Mouse (Mus musculus): ENCODE results near the gene Gm49337.

The Gm49337 gene

GRCm38 (mm10) chr4:116164759-116165554 is 8.2 kb upstream of the Gm49337 start:
- DNase-seq: no peak

GRCm38 (mm10) chr4:116165708-116166407 is 7.3 kb upstream of the Gm49337 start:
- DNase-seq: no peak

- DNase-seq: peak; percentile 63 to 69
Measured at GRCm38 (mm10) chr4:116167404-116167803, 5.8 kb upstream of the Gm49337 start, which contains the start of gene Tspan1. TSS of gene Tspan1 (minus strand) at chr4:116167601.

GRCm38 (mm10) chr4:116168617-116169352 is 4.4 kb upstream of the Gm49337 start:
- DNase-seq: peak in 1 of 2 experiments; percentile 75

- DNase-seq: no peak
Measured at GRCm38 (mm10) chr4:116169353-116169672, 3.9 kb upstream of the Gm49337 start.

GRCm38 (mm10) chr4:116173752-116174151 is 568 bp downstream of the Gm49337 start:
- DNase-seq: no peak

- peak; percentile 61 to 79 for DNase-seq
Measured at GRCm38 (mm10) chr4:116174466-116175116, 1.4 kb downstream of the Gm49337 start.

GRCm38 (mm10) chr4:116175136-116175535 is 2.0 kb downstream of the Gm49337 start:
- no peak for DNase-seq

GRCm38 (mm10) chr4:116175711-116176542 is 2.7 kb downstream of the Gm49337 start:
- DNase-seq: no peak

GRCm38 (mm10) chr4:116176543-116176988 is 3.4 kb downstream of the Gm49337 start:
- DNase-seq: peak; percentile 77 to 86

- peak; percentile 81 to 84 for DNase-seq
Measured at GRCm38 (mm10) chr4:116177140-116177539, 4.0 kb downstream of the Gm49337 start.

- DNase-seq: no peak
Measured at GRCm38 (mm10) chr4:116182079-116182478, 8.9 kb downstream of the Gm49337 start.

- peak in 1 of 2 experiments; percentile 39 for DNase-seq
Measured at GRCm38 (mm10) chr4:116182745-116183144, 9.6 kb downstream of the Gm49337 start.

- DNase-seq: no peak
Measured at GRCm38 (mm10) chr4:116185083-116185482, 11.9 kb downstream of the Gm49337 start.

GRCm38 (mm10) chr4:116192286-116192835 is 19.2 kb downstream of the Gm49337 start:
- peak in 1 of 2 experiments; percentile 11 for DNase-seq

- no peak for DNase-seq
Measured at GRCm38 (mm10) chr4:116193583-116194383, 20.6 kb downstream of the Gm49337 start.

- no peak for DNase-seq
Measured at GRCm38 (mm10) chr4:116198422-116198821, 25.2 kb downstream of the Gm49337 start.

GRCm38 (mm10) chr4:116204422-116204821 is 31.2 kb downstream of the Gm49337 start:
- DNase-seq: no peak

GRCm38 (mm10) chr4:116206531-116206930 is 33.3 kb downstream of the Gm49337 start:
- DNase-seq: no peak

- DNase-seq: no peak
Measured at GRCm38 (mm10) chr4:116208891-116209290, 35.7 kb downstream of the Gm49337 start.

Data from kidney, adult 8-10 months (tissue).